Mouse (Mus musculus) thymus, postnatal 14 days (tissue): ENCODE results near the gene Olfr10.

Experiments used
- DNase-seq: peaks from one replicate; pipeline ENCODE4 v3.0.0; 2021

The Olfr10 gene

DNA sequence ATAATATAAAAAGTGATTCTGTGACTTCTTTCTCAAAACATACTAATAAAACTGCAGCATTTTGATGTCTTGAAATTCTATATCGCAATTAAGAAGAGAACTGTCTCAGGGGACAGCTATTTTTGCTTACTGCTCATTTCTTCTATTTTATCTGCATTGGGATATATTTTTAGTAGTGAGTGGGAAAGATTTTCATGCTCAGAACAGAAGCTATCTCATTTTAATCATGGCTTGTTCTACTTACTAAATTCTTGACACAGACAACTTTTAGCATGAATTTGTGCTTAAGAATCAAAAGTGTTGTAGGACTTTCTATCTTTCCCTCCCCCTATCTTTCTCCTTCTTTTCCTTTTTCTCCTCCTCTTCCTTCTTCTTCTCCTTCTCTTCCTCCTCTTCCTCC is 25.1 kb downstream of the Olfr10 start:
- DNase-seq: no peak

DNA sequence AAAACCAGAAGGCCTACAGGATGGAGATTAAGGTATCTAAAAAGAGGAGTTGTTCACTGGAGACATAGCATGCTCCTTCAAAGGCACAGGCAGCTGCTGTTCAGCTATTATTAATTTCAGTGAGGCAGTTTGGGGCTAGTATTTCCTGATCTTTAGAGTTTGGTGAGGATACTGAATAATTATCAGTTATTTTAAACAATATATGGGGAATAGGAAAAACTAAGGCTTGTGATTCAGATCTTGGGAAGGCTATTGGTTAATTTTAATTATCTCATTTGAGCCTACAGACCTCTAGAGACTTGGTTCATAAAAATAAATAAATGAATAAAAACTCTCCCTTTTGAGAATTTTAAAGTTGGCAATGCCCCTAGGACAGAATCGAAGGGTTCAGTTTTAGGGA is 30.3 kb downstream of the Olfr10 start, which contains the start of gene Olfr1390:
Gene Olfr1390 (plus strand): TSS at position 301 of the 400 bp plus-strand sequence.
- no peak for DNase-seq

DNA sequence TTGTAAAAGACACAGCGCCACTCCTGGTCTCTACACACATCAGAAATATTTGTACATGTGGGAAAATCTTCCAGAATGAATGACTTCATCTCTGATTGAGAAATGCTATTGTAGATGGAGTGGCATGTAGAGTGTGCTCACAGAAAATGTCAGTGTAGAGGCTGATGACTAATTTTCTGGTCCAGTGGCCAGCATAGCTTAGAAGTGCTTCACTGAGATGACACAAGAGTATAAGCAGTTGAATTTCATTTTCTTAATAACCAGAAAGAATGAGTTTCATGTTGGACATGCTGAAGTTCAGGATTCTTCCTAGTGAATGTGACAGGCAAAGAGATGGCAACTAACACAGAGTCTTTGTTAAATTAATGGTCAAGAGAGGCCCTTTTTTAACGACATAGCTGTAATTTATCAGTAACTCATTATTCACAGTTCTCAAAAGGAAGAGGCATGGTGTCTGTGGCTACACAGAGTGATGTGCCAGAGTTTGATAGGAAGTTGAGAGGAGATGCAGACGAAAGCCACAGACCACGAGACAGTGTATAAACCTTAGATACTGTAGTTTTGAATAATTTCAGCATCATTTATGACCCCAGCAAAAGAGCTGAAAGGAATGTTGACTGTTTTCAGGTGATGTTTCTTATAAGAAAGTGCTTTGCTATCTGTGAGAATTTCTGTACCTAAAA is 32.8 kb downstream of the Olfr10 start:
- no peak for DNase-seq
